Mouse (Mus musculus) bone marrow macrophage, adult 2 months (primary cell): ENCODE results near the gene Sdr42e1. TPM values are rescaled to one million over a fixed set of nuclear protein-coding genes. Genes with fewer than 3 reads are reported as not detected.

ENCODE experiments used
- H3K27ac ChIP-seq: 2 replicates; pipeline ENCODE4 v1.5.1; 2012; ENCODE audit warnings: low read depth, low read length; ENCODE audit not compliant: insufficient read depth
- H3K4me1 ChIP-seq: 2 replicates; pipeline ENCODE4 v1.6.1; 2012; ENCODE audit warnings: low read length; ENCODE audit not compliant: control insufficient read depth, insufficient read depth
- H3K4me3 ChIP-seq: 2 replicates; pipeline ENCODE4 v1.5.1; 2012; ENCODE audit warnings: mild to moderate bottlenecking, low read length, moderate library complexity; ENCODE audit not compliant: insufficient read depth
- CTCF ChIP-seq: IDR thresholded peaks from 2 replicates; pipeline ENCODE4 v1.5.1; 2012; ENCODE audit warnings: low read depth, mild to moderate bottlenecking, low read length, moderate library complexity
- POLR2A ChIP-seq: IDR thresholded peaks from 2 replicates; pipeline ENCODE4 v1.6.1; 2012; ENCODE audit warnings: mild to moderate bottlenecking, low read depth, low read length, borderline replicate concordance
- polyA plus RNA-seq: library from polyadenylated mRNA; stranded (reverse); fragments of >200 nt; gene quantifications from 2 replicates; pipeline ENCODE4 v1.2.4, GENCODE M21; 2012; ENCODE audit not compliant: missing spikeins, insufficient read depth, insufficient read length

The Sdr42e1 gene
- polyA plus RNA-seq, 1 experiment: 4.7 TPM

DNA sequence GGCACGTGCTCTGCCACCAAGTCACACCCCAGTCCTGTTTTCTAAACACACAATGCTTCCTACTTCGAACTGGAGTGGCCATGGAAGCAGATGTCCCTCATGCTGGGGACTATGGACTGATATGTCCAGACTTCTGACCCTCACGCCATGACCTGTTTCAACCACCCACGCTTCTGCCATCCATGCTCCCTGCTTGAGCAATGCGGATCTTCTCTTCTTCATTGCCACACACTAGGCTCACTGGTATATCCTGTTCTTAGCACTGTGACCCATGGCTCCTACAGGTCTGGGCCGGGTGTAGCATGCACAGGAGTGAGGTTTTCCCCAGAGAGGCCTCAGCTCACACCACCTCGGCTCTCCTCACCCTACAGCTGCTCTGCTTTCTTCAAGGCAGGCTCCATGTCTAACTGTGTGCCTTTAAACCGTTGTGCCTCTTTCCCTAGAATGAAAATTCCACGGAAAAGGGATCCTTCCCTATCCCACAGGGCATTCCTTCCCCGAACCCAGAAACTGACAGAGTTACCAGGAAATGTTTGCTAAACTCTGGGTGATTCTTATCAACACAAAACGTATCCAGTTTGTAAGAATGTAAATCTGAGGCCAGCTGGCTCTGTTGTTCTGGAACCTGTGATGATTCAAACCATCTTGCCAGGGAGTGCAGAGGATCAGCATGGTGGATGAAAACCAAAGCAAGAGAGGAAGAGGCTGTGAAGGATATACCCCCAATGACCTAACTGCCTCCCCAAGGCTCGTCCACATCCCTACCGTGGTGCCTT lies 6.0 kb downstream of the Sdr42e1 start:
- Histone ChIP-seq H3K4me1 (no peaks in the 10 kb centered on the region), H3K27ac (no peak overlapping the region), H3K4me3 (no peak overlapping the region)
- TF ChIP-seq POLR2A (no peak), CTCF (no peak)

DNA sequence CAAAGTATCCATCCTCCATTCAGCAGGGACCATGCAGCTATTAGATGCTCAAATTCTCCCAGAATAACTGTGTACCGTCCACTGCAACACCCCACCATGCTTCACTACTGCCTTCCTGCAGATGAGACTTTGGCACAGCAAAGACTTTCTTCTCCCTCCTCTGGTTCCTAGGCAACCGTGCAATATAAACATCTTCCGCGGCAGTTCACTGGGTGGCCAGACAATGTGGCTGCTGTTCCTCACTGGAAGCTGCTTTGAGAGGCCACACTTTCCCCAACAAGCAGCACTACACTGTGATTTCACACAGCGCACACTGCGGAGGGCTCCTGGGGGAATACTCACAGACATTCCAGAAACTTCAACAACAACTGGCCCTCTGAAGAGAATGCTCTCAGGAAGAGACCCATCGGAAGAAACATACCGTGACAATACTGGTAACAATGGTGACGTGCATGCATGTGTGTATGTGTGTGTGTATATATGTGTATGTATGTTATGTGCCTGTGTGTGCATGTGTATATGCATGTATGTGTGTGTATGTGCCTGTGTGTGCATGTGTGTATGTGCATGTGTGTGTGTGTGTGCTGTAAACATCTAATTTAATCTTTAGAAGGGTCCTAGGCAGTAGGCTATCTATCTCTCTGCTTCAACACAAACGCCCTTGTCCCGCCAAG lies 13.0 kb downstream of the Sdr42e1 start:
- Histone ChIP-seq H3K27ac (no peak overlapping the region), H3K4me1 (no peaks in the 10 kb centered on the region), H3K4me3 (no peak overlapping the region)
- TF ChIP-seq CTCF: no peak

DNA sequence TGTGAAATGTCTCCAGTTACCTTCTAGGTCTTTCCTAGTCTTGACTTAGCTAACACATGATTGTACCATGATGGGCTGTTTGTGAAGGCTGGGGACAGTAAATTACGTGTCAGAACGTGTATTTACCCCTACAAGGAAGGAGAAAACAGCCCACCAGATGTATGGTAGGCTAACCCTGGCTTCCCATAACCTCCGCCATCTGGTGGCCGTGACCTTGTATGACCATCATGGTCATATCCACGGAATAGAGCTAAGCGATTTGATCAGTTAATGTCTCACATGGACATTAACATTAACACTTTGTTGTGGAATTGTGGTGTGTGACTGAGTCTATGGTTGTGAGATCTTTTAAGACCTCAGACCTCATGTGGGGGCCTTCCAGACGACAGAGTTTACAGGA lies 14.5 kb downstream of the Sdr42e1 start:
- Histone ChIP-seq H3K4me3 (no peak overlapping the region), H3K27ac (no peak overlapping the region), H3K4me1 (no peaks in the 10 kb centered on the region)
- TF ChIP-seq CTCF (no peak; the same call in 1 of the 2 replicates), POLR2A (no peak)

DNA sequence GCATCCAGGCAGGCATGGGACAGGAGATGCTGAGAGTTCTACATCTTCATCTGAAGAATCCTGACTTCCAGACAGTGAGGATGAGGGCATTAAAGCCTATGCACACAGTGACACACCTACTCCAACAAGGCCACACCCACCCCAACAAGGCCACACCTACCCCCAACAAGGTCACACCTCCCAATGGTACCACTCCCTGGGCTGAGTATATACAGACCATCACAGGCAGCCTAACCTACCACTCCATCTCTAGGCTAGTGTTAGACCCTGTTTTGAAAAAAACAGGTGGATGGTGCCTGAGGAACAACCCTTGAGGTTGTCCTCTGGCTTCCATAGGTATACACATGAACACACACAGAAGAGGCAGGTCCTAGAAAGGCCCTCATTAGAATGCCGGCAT lies 21.2 kb downstream of the Sdr42e1 start:
- H3K4me1 ChIP-seq: no peaks in the 10 kb centered on the region
- no peak overlapping the region for H3K4me3 ChIP-seq
- no peak for TF ChIP-seq POLR2A
- TF ChIP-seq CTCF: no peak
- H3K27ac ChIP-seq: no peak overlapping the region

DNA sequence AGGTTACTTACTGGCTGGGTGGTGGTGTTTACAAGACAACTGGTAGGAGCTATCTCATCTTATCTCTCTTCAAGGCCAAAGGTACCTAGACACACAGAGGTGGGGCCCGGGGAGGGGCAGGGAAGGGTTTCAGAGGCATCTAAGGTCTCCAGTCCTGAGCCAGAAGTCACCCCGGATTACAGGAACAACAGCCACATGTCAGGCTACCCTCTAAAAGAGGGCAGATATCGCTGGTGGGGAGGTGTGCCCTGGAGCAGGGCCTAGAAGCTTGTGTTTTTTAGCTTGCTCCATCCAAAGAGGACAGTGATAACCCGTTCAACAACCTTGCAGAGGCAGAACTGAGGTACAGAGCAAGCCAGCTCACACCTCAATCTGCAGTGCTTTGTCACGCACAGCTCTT lies 27.0 kb downstream of the Sdr42e1 start:
- H3K4me1 ChIP-seq: no peaks in the 10 kb centered on the region
- H3K27ac ChIP-seq: no peak overlapping the region
- H3K4me3 ChIP-seq: no peak overlapping the region
- TF ChIP-seq CTCF (no peak), POLR2A (no peak)

DNA sequence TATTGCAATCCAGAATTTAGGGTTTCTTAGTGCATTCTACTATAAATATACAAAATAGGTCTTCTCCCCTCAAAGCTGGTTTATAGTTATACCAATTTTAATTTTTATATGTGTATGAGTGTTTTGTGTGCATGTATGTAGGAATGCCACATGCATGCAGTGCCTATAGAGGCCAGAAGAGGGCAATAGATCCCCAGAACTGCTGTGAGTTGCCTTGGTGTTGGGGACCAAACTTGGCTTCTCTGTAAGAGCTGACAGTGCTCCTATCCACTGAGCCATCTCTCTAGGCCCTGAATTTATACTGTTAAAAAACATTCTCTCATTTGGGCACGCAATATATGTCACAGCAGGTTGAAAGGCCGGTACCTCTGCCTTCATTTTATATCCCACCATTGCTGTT lies 27.5 kb downstream of the Sdr42e1 start:
- no peaks in the 10 kb centered on the region for H3K4me1 ChIP-seq

DNA sequence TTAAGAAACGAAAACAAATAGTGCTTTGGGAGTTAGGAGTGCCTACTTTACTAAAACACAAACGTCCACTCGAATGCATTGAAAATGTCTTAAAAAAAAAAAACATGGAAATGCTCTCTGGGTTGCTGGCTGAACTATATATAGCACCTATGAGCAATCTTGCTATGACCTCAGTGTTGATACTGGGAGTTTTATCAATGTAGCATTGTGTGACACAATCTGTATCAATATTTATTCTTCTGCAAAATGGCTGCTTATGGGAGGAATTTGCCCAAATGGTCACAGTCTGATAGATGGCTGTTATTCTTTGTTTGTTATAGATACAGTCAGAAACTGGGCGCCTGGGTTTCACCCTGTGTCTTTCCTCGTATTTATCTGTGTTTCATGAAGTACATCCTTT lies 28.0 kb downstream of the Sdr42e1 start:
- no peak for TF ChIP-seq POLR2A
- no peak overlapping the region for H3K4me3 ChIP-seq
- H3K27ac ChIP-seq: no peak overlapping the region
- H3K4me1 ChIP-seq: no peaks in the 10 kb centered on the region

More for the DNA sequence above, 27.5 kb downstream of the Sdr42e1 start:
- H3K4me3 ChIP-seq: no peak overlapping the region
- TF ChIP-seq POLR2A (no peak), CTCF (peak; percentile 44; the same call in 1 of the 2 replicates)
- H3K27ac ChIP-seq: no peak overlapping the region

DNA sequence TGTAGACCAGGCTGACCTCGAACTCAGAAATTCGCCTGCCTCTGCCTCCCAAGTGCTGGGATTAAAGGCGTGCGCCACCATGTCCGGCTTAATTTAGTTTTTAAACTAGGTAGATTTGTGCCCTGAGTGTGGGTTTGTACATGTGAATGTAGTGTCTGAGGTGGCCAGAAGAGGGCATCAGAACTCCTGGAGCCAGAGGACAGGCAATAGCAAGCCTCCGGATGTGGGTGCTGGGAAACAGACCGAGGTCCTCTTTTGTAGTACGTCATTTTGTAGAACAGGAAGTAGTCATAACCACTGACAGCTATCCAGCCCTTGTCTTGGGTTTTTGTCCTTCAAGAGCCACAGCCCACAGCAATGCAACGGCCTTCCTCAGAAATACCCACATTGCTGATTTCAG lies 33.9 kb downstream of the Sdr42e1 start:
- TF ChIP-seq CTCF (no peak), POLR2A (no peak)
- no peaks in the 10 kb centered on the region for H3K4me1 ChIP-seq
- H3K4me3 ChIP-seq: no peak overlapping the region
- no peak overlapping the region for H3K27ac ChIP-seq

DNA sequence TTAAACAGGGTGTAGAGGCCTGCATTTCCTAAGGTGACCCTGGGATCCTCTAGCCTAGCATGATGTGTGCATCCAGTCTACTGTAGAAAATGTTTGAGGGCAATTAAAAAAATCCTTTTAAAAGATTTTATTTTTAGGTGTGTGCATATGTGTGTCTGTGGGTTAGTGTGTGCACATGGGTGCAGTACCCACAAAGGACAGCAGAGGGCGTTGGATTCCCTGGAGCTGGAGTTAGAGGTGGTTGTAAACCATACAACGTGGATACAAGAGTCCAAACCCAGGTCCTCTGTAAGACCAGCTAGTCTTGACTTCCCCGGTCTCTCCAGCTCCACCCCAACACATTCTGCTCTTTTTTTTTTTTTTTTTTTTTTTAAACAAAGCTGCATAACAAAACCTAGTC lies 36.0 kb downstream of the Sdr42e1 start:
- no peak overlapping the region for H3K4me3 ChIP-seq
- H3K27ac ChIP-seq: no peak overlapping the region
- no peaks in the 10 kb centered on the region for H3K4me1 ChIP-seq
- TF ChIP-seq POLR2A (no peak), CTCF (no peak)

DNA sequence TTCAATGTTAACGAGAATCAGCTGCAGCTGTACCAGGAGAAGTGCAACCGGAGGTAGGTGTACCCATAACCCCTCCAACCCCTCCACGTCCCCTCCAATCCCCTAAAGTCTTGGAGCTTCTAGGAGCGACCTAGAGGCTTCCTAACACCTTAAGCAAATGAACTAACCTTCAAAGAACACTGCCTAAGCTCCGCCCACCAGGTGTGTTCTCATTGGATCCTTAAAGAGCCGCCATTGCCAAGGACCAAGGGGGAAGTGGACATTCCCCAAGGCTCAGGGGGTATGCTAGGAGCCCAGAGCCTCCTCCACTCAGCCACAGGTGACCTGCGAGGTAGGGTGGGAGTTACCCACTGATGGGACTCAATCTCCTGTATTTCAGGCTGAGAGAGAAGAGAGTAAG lies 39.1 kb downstream of the Sdr42e1 start:
- H3K4me1 ChIP-seq: no peaks in the 10 kb centered on the region
- H3K4me3 ChIP-seq: no peak overlapping the region
- TF ChIP-seq POLR2A (no peak), CTCF (no peak)
- H3K27ac ChIP-seq: no peak overlapping the region
